Mouse (Mus musculus): Measurements from ENCODE around the gene Faap20. TPM values are rescaled to one million over a fixed set of nuclear protein-coding genes. Genes with fewer than 3 reads are reported as not detected.

Faap20 gene
- total and polyA plus RNA-seq, 3 experiments, result 31.0 to 45.0 (median 36.4) TPM

DNA sequence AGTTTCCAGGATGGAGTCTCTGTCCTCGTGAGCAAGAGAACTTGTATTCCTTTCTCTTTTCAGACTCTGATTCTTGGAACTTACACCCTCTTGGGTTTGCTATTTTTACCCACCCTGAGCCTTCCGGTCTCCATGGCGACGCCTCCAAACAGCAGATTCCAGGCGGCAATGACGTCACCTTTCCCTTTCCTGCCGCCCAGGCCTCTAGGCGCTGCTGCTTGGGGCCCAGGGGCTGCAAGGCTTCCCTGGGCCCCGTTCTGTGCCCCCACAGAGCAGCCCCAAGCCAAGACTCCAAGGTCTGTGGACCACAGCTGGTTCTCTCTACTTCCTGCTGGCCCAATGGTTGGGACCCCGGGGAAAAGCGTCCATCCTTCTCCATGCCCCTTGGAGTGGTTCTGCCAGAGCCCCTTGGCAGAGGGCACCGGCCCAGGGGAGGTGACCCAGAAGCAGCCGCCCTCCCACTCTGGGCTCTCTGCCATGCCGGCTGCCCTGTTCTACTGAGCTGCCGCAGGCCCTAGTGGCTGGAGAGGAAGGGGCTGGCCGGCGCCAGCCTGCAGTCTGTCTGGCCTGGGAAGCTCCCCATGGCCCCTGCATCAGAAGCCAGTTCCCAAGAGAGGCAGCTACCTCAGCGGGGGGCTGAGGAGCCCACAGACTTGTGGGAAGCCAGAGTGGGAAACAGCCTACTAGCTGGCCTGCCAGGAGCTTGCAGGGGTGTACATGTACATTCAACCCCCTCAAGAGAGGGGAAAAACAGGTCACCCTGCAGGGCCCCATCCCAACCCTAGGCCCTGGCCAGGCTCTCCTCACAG lies 14.1 kb upstream of the Faap20 start (continued):
- TF ChIP-seq RAD21 (IDR thresholded peaks at IDR 0.05; ENCODE audit: low read depth, low read length) (no peak), CHD2 (IDR thresholded peaks at IDR 0.05; ENCODE audit: low read length) (no peak), MYC (IDR thresholded peaks at IDR 0.05; ENCODE audit: low read depth, low read length) (no peak), MEF2A (IDR thresholded peaks at IDR 0.05; ENCODE audit: borderline replicate concordance, low read depth, low read length) (peak; percentile 58; the same call in 1 of the 2 replicates), USF1 (IDR thresholded peaks at IDR 0.05; ENCODE audit: low read depth, low read length) (no peak), JUN (IDR thresholded peaks at IDR 0.05; ENCODE audit: insufficient read depth, low read depth, low read length) (peak; percentile 47; the same call in 1 of the 2 replicates), MAFK (IDR thresholded peaks at IDR 0.05; ENCODE audit: insufficient replicate concordance, low read length) (no peak), POLR2A (IDR thresholded peaks at IDR 0.05; ENCODE audit: low read depth, low read length) (no peak), BHLHE40 (IDR thresholded peaks at IDR 0.05; ENCODE audit: low read depth, low read length) (no peak), USF2 (conservative IDR thresholded peaks at IDR 0.05; ENCODE audit: low read depth, low read length) (no peak), E2F4 (IDR thresholded peaks at IDR 0.05; ENCODE audit: insufficient replicate concordance, low read depth, low read length) (no peak), NELFE (IDR thresholded peaks at IDR 0.05; ENCODE audit: low read depth, low read length) (no peak), PAX5 (IDR thresholded peaks at IDR 0.05; ENCODE audit: low read length) (no peak), KAT2A (IDR thresholded peaks at IDR 0.05; ENCODE audit: insufficient replicate concordance, low read length) (no peak), POLR2AphosphoS2 (IDR thresholded peaks at IDR 0.05; ENCODE audit: low read depth, low read length) (no peak), ELF1 (IDR thresholded peaks at IDR 0.05; ENCODE audit: low read depth, low read length) (no peak)

DNA sequence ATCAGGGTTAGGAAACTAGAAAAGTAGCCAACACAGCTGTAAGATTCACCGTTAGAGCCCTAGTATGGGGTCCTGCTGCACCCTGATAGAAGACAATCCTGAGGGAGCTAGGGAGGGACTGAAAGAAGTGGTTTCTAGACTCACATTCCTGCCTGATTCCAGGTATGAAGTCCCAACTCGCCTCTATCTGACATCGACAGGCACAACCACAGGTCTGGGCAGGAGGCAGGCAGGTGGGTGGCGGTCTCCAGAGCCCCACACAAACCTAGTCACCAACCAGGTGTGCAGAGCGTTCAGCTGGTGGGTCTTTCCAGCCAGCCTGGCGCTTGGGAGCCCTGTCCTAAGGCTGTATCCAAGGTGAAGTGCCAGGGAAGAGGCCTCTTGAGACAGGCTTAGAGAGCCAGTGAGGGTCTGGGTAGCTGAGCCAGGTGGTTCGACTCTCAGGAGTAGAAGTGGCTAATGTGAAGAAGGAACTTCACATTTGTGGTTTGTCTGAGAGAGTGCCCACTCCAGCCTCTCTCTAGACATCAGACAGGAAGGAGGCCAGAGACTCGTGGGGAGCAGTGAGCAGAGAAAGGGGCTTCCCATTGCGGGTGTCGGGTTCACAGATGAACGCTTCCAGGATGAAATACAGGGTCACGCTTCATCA lies 12.7 kb upstream of the Faap20 start:
- no peak for TF ChIP-seq HCFC1 (IDR thresholded peaks at IDR 0.05; ENCODE audit: low read depth, low read length)
- no peak for TF ChIP-seq CHD1 (IDR thresholded peaks at IDR 0.05; ENCODE audit: low read depth, low read length)
- no peak for TF ChIP-seq MXI1 (IDR thresholded peaks at IDR 0.05; ENCODE audit: low read depth, low read length)
- TF ChIP-seq TCF12 (IDR thresholded peaks at IDR 0.05; ENCODE audit: low read depth, low read length), result peak; percentile 71
- TF ChIP-seq EP300 (IDR thresholded peaks at IDR 0.05; ENCODE audit: low read length), result peak; percentile 77
- TF ChIP-seq CHD2 (IDR thresholded peaks at IDR 0.05; ENCODE audit: low read length), result no peak
- TF ChIP-seq BHLHE40 (IDR thresholded peaks at IDR 0.05; ENCODE audit: low read depth, low read length), result peak; percentile 77
- TF ChIP-seq IRF4 (IDR thresholded peaks at IDR 0.05; ENCODE audit: low read depth, low read length), result peak; percentile 34; the same call in 1 of the 2 replicates
- peak; percentile 68 for TF ChIP-seq ETS1 (conservative IDR thresholded peaks at IDR 0.05; ENCODE audit: low read depth, low read length)
- peak; percentile 71 for TF ChIP-seq MAFK (IDR thresholded peaks at IDR 0.05; ENCODE audit: insufficient replicate concordance, low read length)

More for the DNA sequence above, 12.7 kb upstream of the Faap20 start:
- no peak overlapping the region for H3K27ac ChIP-seq (ENCODE audit: insufficient read depth, low read depth)
- H3K79me2 ChIP-seq (replicated peaks; ENCODE audit: control insufficient read depth, extremely low read depth, insufficient read depth, poor library complexity, severe bottlenecking), result no peaks in the 10 kb centered on the region
- in situ Hi-C loops (cut with MboI; ENCODE audit: low pct_ligation_motif_present, low pct_unique_long_range_greater_than_20kb, low sequenced_read_pairs) (loop anchor here (25.0 kb wide), 1 partner anchor 275 kb away; the partner anchor contains the start of genes Hes5 and Pank4), dilution Hi-C loops (cut with MboI; ENCODE audit: extremely low pct_ligation_motif_present, extremely low pct_unique_long_range_greater_than_20kb, low sequenced_read_pairs) (no loop called here)
- no peaks in the 10 kb centered on the region for H3K36me3 ChIP-seq (replicated peaks in 1 of 2; ENCODE audit: control insufficient read depth in 1 of 2, insufficient read depth in 1 of 2, low read length in 1 of 2)
- H3K9ac ChIP-seq (ENCODE audit: insufficient read depth, low read depth), result no peak overlapping the region
- 0 out of 2 replicates have a peak overlapping the region, but pooled peaks have one; percentile 9 for H3K4me2 ChIP-seq (ENCODE audit: insufficient read depth, low read depth, poor library complexity, severe bottlenecking)
- peaks cover 27% of the 10 kb centered on the region for H3K27me3 ChIP-seq (replicated peaks)
- peak overlapping the region in 1 of 3 experiments; percentile 11 for H3K4me3 ChIP-seq (replicated peaks in 1 of 3; ENCODE audit: low read depth in 2 of 3, low read length in 2 of 3, poor library complexity in 1 of 3)
- H3K9me3 ChIP-seq (replicated peaks; ENCODE audit: low read length), result no peaks in the 10 kb centered on the region
- H3K4me1 ChIP-seq (ENCODE audit: control insufficient read depth in 1 of 2, insufficient read depth in 2 of 2), result peaks cover 44 to 48% of the 10 kb centered on the region in 2 experiments
- DNase-seq (ENCODE audit: extremely low read depth), result peak; percentile 67
